Mouse (Mus musculus): Measurements from ENCODE around the gene Tmem129.

The Tmem129 gene

DNA sequence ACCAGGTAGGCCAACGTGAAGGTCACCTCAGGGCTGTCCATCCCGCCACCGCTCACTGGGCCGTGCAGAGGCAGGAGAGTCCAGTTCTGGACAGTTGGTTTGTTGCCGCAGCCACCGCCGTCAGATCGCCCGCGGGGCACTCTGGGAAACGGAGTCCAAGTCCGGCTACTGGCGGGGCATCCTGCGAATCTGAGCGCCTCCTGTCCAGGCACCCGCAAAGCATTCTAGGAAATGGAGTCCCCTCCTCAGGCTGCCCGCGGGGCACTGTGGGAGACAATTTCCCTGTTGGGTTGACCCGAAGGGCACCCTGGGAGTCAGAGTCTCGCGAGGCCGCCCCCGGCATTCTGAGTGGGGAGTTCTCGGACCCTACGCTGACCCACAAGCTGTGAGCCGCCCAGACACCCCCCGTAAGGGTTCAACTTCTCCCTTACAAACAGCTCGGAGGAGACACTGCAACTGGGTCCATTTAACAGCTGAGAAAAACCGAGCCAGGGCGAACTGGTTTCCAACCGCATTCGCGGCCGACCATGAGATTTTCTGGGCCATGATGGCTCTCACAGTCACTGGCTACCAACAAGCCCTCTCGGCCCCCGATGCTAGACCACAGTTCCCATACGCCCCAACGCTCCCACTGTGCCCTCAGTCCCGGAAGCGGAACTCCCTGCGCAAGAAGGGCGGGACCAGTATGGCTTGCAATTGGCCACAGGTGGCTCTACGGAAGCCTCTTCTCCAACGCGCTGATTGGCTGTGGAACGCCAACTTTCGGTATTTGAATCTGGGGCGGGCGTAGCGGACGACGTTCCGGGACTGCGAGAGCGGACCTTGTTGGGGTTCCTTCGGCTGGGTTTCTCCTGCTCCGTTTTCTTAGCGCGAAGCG, at the start of gene Tmem129, which contains the start of gene Tacc3:
Gene Tmem129 (minus strand): TSS at position 630 of the 877 bp plus-strand sequence.
Gene Tacc3 (plus strand): TSS at position 342 of the 877 bp plus-strand sequence.
- DNase-seq (ENCODE audit: low read depth, low spot score), result peak; percentile 92

DNA sequence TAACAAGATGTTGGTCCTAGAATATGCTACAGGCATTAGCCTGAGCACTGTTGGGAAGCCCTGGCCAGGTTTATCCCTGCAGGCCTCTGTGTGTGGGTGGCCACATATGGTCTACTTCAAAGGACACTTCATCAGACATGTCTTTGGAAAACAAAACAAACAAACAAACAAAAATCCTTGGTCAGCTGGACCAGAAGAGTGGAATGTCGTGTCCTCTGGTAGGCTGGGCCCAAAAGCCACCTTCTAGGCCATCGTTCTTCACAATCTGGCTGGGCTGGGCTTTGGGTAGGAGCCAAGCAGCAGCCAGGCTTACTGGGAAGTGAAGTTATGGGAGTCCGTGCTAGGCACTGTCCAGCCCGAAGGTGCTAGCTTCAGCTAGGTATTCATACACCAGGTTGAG, 48.9 kb upstream of the Tmem129 start:
- DNase-seq (ENCODE audit: low read depth, low spot score), result no peak

DNA sequence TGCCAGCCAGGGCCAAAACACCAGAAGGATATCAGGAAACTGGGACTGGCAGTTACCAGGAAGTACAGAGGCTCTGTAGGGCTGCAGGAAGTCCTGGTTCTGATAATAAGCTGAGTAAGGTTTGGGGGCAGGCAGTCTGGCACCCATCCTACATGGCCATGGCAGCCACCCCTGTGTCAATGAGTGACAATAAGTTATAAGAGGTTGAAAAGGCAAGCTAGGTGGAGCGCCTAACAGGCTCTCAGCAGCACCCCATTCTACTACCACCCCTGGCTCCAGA, 48.1 kb upstream of the Tmem129 start:
- no peak for DNase-seq (ENCODE audit: low read depth, low spot score)

DNA sequence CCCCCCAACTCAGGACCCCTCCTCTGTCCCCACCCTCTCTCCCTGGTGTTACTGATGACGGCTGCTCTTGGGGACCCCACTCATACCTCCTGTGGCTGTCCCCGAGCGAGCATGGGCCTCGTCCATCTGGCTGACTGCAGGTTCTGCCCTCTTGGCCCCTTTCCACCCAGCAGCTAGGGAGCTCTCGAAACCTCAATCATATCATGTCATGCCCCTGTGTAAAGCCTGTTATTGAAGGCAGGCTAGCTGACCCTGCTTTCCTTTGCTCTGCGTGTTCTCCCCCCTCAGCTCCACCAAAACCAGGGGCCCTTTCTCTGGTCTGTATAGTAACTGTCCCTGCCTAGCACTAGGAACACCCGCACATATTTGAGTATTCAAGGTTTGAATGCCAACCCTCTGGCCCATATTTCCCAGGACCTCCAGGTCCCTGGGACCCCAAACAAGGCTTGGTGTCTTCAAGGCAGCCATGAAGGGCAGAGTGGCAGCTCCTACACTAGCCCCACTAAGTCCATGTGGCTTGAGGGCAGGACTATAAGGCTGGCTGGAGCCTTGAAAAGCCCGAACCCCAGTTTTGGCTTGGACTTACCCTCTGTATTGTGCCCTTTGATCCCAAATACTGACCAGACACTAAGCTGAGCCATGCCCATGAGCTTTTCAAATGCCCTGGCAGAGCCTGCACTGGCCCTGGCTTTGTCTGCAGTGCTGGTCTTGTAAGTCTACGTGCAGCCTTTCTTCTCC, 47.6 kb upstream of the Tmem129 start:
- DNase-seq (ENCODE audit: low read depth, low spot score), result no peak

DNA sequence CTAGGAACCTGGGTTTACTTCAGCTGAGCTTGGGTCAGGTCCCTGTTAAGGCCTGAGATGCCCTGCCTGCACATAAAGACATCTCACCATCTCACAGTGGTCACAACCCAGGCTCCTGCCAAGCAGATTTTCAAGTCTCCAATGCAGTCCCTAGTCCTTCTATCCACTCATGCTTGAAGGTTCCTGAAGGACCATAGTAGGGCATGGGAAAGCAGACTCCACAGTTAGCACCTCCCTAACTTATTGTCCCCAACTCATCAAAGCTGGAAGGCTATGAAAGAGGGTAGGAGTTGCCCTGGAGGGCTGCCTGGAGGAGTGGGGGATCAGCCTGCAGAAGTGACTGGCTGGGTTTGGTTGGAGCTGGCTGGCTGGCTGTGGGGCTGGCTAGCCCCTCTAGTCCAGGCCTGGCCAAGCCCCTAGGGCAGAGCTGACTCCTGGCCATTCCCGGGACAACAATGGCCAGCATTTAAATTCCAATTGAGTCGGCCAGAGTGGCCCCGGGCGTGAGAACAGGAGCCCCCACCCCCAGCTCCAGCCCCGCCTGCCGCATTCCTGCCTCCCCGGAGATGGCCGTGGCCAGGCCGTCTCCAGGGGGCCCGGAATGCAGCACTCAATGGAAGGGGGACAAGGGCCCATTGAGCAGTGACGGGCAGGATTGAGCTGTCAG, 46.9 kb upstream of the Tmem129 start:
- no peak for DNase-seq (ENCODE audit: low read depth, low spot score)

DNA sequence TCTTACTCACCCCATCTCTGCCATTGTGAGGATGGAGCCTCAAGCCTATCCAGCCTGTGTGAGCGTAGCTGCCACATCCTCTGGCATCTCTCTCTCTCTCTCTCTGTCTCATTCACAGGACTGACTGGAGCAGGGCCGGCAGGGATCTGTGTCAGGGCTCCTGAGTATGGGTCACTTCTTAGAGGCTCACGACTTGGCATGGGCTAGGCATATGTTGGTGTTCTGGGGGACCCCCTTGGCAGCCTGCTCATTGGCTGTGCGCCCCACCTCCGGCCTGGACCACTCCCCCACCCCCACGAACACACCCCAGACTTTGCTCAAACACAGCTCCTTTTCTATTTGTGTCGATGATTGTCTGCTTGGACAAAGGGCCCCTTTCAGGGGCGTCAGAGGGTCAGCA, 45.8 kb upstream of the Tmem129 start:
- no peak for DNase-seq (ENCODE audit: low read depth, low spot score)

DNA sequence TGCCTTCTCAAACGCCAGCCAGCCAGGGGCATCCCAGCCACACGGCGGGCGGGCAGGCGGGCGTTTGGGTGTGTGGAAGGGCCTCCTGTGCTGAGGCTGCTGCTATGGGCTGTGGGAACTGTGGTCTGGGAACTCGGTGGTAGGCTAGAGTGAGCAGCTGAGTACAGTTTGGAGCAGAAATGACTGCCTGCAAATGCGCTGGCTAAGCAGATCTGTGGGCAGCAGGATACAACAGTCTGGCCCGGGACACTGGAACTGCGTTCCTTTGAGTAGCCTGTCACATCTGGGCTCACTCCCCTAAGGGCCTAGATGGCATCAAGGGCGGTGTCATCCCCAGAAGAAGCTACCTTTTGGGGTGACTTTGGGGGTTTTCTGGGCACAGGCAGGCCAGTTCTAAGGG, 43.6 kb upstream of the Tmem129 start:
- no peak for DNase-seq (ENCODE audit: low read depth, low spot score)

DNA sequence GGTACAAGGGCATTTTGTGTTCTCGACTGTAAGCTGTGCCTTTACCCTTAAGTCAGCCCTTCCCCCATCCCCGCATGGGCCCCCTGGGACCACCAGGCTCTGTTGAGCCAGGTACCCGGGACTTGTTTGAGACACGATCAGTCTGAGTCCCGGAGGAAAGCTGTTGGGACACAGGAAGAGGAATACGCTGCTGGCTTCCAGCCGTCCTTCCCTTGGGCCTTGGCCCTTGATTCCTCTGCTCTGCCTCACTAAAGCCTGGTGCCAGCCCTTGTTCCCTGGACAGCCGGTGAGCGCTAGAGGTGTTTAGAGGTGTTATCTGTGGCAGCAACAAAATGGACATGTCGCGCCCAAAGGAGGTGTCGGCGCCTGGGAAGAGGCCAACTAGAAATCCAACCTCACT, 41.8 kb upstream of the Tmem129 start:
- no peak for DNase-seq (ENCODE audit: low read depth, low spot score)

DNA sequence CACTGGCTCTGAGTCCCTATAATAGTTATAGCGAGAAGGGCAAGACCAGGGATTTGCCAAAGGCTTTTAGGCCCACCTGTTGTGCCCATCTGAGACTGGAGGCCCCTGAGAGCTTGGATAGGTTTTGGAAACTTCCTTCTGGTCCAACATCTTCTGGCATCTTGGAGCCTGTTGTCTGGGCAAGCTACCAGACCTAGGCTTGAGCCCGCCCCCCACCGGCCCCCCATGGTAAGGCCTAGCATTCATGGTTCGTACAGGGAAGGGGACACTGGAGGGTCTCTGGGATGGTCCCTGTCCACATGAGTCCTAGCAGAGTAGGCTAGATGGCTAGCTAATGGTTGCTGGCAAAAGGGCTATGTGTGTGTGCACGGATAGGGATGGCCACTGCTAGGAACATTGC, 40.5 kb upstream of the Tmem129 start:
- no peak for DNase-seq (ENCODE audit: low read depth, low spot score)

DNA sequence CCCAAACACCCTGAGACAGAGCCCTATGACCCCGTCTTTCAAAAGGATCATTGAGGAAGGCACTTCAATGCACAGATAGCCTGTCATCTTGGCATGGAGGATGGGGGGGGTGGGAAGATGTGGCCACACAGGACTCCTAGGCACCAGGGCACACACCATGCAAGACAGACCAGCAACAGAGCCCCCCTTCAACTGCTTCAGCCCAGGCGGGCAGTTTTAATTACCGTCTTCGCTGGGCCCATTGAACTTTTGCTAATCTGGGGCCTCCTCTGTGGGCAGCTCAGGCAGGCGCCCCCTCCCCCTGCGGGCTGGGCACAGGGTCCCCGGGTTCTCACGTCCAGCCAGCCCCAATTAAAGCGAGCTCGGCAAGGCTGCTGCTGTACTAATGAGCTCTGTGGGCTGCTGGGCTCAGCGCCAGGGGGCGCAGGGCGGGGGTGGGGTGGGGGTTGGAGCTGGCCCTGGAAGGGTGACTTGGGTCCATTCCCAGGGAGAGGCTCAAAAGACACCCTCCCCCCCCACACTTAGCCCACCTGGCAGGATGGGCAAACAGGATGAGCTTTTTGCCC, 39.8 kb upstream of the Tmem129 start:
- no peak for DNase-seq (ENCODE audit: low read depth, low spot score)

DNA sequence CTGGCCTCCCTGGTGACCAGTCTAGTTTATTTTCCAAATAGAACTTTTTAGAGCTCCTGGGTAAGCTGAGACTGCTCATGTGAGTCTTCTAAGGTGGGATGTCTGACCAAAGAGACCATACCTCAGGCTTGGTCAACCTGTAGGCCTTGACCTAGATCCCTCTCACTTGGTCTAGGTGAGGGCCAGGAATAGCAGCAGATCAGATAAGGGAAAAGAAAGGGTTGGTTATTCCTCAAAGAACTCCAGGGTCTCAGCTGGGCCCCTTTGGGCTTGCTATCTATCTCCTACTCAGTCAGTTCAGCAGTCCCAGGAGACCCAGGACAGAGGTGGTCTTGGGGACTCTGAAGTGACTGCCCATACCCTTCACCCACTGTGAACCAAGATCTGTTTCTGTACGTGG, 39.3 kb upstream of the Tmem129 start:
- DNase-seq (ENCODE audit: low read depth, low spot score), result no peak

DNA sequence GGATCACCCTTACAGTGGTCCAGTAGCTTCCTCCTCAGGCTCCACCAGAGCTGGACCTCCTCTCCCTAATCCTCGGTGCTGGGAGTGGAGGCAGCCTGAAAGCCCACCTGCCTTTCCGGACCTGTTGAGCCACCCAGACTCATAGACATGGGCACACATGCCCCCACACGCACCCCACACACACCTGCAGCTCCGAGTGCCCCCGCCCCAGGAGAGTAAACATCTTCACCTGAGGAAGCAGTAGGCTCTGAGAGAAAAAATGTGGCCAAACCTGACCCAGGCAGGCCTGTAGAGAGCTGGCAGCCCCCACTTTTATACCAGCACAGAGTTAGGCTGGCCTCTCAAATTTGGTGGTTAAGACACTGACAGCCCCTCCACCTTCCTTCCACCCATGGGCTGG, 38.2 kb upstream of the Tmem129 start:
- no peak for DNase-seq (ENCODE audit: low read depth, low spot score)

DNA sequence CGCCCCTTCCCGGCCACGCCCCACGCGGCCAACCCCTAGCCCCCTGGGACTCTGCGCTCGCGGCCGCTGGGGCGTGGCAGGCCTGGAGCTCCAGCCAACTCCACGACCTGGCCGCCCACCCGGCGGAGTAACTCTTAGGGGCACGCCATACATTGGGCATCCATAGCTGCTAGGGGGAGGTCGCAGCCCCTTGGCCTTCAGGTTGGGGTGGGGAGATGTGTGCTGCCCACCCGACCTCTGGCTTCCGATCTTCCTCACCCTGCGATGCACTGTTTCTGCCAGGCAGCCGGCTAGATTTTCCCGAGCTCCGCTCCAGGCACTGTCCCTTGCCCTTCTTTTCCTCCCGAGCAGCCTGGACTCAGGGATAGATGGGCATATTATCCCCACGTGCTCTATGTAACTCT, 37.5 kb upstream of the Tmem129 start:
- DNase-seq (ENCODE audit: low read depth, low spot score), result no peak

DNA sequence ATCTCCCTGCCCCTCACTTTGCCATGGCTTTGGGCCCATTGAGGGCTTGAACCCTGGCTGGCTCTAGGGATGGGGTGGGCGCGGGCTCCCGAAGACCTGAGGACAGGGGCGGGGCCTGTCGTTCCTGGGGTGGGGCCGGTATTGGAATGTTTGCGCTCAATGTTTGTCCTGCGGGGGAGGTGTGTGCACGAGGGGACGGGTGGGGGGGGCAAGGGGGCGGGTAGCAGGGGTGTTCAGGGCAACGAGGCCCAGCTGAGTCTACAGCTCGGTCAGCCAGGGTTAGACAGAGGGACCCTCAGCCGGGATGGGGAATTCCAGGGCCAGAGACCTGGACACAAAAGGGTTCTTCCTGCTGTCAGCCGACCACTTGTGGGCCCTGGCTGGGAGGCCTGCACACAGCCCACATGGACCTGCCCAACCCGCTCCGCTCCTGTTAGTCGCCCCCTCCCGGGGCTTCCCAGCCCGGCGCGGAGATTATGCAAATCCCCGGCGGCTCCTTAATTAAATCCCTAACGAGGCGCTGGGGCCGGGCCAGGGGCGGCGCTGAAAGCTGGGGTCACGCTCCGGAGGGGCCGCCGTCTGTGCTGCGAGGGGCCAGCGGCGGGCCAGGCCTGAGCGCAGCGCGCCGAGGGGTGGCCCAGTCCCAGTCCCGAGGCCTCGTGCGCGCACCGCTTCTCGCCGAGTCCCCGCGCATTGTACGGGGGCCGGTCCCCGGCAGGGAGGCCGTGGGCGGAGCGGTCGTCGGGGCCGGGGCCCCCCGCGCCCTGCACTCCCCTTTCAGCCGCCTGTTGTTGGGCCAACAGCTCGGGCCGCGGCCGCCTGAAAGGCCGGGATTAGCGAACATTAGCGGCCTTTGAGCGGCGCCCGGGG, 36.9 kb upstream of the Tmem129 start:
- DNase-seq (ENCODE audit: low read depth, low spot score), result no peak

DNA sequence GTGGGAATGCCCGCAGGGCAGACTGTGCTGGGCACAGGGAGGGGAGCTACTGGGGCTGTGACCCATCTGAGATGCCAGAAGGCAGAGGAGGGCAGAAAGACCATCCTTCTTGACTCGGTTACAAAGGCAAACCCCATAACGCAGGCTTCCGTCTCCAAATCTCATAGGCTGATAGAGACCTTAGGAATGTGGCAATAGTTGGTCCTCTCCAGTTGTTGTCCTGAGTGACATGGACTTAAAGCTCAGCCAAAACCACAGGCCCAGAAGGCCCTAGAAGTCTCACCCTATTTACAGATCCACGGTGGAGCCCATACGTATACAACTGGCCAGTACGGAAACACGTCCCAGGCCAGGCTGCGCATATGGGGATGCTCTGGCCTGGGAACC, 36.2 kb upstream of the Tmem129 start:
- DNase-seq (ENCODE audit: low read depth, low spot score), result no peak

DNA sequence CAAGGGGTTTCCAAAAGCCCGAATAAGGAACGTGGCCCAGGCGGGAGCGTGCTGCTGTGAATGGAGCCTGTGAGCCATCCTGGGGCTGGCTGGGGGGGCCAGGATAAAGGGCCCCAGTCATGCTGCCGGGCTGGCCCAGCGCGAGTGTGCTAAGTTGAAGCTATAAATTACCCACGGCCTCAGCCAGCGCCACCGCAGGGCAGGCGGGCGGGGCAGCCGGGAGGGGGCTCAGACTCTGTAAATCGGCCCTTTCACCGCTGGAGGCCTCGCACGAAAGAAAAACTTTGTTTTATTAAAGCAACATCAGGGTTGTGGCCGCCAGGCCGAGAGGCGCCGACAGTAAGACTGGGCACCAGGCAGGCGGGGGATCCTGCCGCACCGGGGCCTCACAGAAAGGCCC, 34.2 kb upstream of the Tmem129 start:
- DNase-seq (ENCODE audit: low read depth, low spot score), result no peak

DNA sequence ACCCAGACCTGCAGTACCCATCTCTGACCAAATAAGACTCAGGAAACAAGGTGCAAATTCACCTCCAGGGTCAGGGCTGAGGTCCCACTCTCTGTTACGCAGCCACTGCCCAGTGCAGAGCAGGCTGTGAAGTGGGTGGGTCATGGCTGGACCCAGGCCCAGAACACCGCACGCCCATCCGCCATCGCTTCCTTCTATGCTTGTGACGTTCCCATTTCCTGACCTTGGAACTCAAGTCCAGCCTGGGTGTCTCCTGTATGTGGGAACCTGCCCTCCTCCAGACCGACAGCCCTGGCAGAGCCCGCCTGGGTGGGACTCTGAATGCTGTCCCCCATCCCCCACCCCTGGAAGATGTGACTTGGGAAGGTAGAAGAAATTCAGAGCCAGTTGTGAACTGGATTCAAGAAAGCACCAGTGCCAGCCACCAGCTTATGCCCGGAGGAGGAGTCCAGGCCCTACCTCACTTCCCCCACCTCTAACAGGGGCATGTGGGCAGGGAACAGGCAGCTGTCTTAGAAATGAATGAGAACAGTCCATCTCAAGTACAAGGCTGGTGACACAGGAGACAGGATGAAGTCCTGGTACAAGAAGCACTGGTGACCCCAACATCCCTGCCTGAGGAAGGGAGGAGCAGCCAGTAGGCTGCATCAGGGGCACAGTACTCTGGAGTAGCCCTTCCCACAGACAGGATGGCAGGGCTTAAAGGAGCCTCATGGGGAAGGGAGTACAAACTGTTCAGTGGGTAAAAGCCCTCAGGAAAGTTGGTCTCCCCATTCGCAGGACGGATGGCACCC, 31.8 kb upstream of the Tmem129 start:
- DNase-seq (ENCODE audit: low read depth, low spot score), result no peak

DNA sequence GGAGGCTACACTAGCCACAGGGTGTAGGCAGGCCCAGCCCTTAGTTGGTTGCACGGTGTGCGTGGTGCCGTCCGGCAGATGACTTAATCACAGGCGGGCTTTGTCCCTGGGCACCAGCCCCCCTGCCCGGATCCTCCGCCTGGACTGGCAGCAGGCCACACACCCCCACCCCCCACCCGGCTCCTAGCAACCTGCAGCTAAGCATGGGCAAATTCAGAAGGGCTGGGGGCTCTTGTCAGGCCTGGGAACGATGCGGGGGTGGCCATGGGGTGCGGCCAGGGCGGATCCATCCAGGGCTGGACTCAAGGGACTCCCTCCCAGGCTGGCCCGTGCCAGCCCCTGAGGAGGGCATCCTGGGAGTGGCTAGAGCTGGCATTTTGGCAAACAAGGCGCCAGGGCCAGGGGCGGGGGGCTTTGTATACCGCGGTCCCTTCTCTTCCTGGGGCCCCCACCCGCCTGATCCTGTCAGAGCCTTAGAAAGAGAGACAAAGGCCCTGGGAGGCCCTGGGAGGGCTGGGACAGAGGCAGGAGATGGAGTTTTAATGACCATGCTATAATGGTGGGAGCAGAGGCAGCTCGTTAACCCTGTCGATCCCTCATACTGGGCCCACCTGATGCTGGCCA, 31.1 kb upstream of the Tmem129 start:
- no peak for DNase-seq (ENCODE audit: low read depth, low spot score)

DNA sequence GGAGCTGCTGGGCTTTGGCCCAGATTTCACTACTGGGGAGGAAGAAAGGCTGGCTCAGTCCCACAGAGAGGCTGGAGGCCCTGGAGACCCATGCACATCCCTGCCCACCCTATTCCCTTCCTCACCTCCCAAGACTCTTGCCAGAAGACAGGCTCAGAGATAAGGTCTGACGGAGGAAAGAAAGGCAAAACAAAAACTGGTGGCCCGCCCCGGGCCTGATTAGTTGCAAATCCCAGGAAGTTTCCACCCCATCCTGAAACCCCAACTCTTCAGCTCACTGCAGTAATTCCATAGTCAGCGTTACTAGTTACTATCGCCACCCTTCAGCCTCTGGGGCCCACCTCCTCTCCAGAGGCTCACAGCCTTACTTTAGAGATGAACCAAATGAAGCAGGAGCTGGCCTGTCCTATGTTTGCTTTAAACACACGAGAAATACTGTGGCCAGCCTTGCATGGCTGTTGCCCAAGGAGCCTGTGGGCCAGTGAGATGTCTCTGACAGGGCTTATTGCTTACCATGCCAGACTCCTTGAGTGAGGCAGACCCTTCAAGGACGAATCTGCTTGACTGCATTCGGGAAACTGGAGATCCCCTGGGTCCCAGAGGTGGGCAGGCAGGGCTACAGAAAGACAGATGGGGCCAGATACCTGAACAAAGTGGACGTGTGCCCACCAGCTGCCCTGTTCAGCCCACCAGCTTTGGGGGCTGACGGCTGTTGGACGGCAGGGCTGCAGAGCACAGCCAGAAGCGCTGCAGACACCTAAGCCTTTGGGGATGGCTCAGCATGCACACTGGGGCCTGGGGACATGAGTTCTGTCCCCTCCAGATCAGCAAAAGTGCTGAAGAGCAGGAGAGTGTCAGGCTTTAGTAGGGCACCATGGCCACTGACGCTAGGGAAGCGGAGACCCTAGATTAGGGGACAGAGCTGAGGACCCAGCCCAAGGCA, 30.3 kb upstream of the Tmem129 start:
- no peak for DNase-seq (ENCODE audit: low read depth, low spot score)
